Comparison of ENCODE assay signal across 8 mouse cellular contexts in genomic region chr10:7792751-7793385, GRCm38 (mm10). TPM values are rescaled to one million over a fixed set of nuclear protein-coding genes. Genes with fewer than 3 reads are reported as not detected.
DNase-seq lines count a peak whose midpoint lies in the region; ATAC-seq and TF ChIP-seq lines count a peak whose summit lies in the region.

TSS of gene Ginm1 (minus strand) at chr10:7792824.
TSS of gene Ppil4 (plus strand) at chr10:7792891.

- intact Hi-C loops in heart, postnatal 36 days (cut with DNase I) = loop anchor here (1.0 to 5.0 kb wide), 2 partner anchors 12 to 164 kb away; partner anchors contain the start of gene Tab2

- peak within 1 kb of the TSS; percentile 77 for H3K27ac ChIP-seq in forebrain, embryonic 15.5 days (replicated peaks)
- H3K27ac ChIP-seq in layer of hippocampus, adult 2 months = peak within 1 kb of the TSS; percentile 91
- peak within 1 kb of the TSS; percentile 67 for H3K27ac ChIP-seq in lung, embryonic 14.5 days (ENCODE audit: low read depth)
- H3K27ac ChIP-seq in olfactory bulb, adult 2 months (ENCODE audit: insufficient read depth, low read depth, low read length) = 0 out of 2 replicates have a peak within 1 kb of the TSS, but pooled peaks have one; percentile 16
- no peak within 1 kb of the TSS for H3K27ac ChIP-seq in thymus, adult 2 months (ENCODE audit: control insufficient read depth, insufficient read depth, low read length)

- peak; percentile 93 for DNase-seq in ES-CJ7 (ENCODE audit: low read depth, low spot score)
- peak; percentile 88 for DNase-seq in cerebellum, adult 11 months
- DNase-seq in heart, postnatal 36 days = peak; percentile 92 to 93
- peak; percentile 84 to 92 for DNase-seq in layer of hippocampus, adult 2 months (ENCODE audit: low spot score in 2 of 2)
- peak; percentile 98 for DNase-seq in lung, embryonic 14.5 days
- peak; percentile 86 for DNase-seq in thymus, adult 2 months

- H3K9me3 ChIP-seq in forebrain, embryonic 15.5 days = no peaks in the 10 kb centered on the region
- H3K9me3 ChIP-seq in lung, embryonic 14.5 days (ENCODE audit: low read depth, low read length) = no peaks in the 10 kb centered on the region

- no peaks in the 10 kb centered on the region for H3K27me3 ChIP-seq in forebrain, embryonic 15.5 days
- H3K27me3 ChIP-seq in lung, embryonic 14.5 days (ENCODE audit: insufficient read depth, low read length) = no peaks in the 10 kb centered on the region
- H3K27me3 ChIP-seq in thymus, adult 2 months (ENCODE audit: control insufficient read depth, insufficient read depth, low read length) = no peaks in the 10 kb centered on the region

- peaks cover 20% of the 10 kb centered on the region for H3K36me3 ChIP-seq in forebrain, embryonic 15.5 days
- H3K36me3 ChIP-seq in lung, embryonic 14.5 days (ENCODE audit: insufficient read depth) = peaks cover 27% of the 10 kb centered on the region
- H3K36me3 ChIP-seq in thymus, adult 2 months (ENCODE audit: control insufficient read depth, insufficient read depth, low read length) = peaks cover 16% of the 10 kb centered on the region

- H3K4me2 ChIP-seq in forebrain, embryonic 15.5 days (replicated peaks) = peak within 1 kb of the TSS; percentile 88
- H3K4me2 ChIP-seq in lung, embryonic 14.5 days = peak within 1 kb of the TSS; percentile 90

- peak within 1 kb of the TSS; percentile 98 for H3K4me3 ChIP-seq in forebrain, embryonic 15.5 days
- peak within 1 kb of the TSS; percentile 85 for H3K4me3 ChIP-seq in layer of hippocampus, adult 2 months
- H3K4me3 ChIP-seq in lung, embryonic 14.5 days (ENCODE audit: low read depth, low read length) = peak within 1 kb of the TSS; percentile 87
- H3K4me3 ChIP-seq in olfactory bulb, adult 2 months (ENCODE audit: insufficient read depth, low read depth, low read length) = peak within 1 kb of the TSS; percentile 70
- peak within 1 kb of the TSS; percentile 80 for H3K4me3 ChIP-seq in thymus, adult 2 months (ENCODE audit: control insufficient read depth, insufficient read depth, low read length)

- whole genome bisulfite sequencing in forebrain, embryonic 15.5 days = under 1% methylated on average over 52 of the region's 52 CpGs
- under 1% methylated on average over 52 of the region's 52 CpGs for WGBS in lung, embryonic 14.5 days
- WGBS in olfactory bulb, adult 2 months = under 1% methylated on average over 52 of the region's 52 CpGs
- under 1% methylated on average over 52 of the region's 52 CpGs for WGBS in thymus, adult 2 months

- peaks cover 32% of the 10 kb centered on the region for H3K4me1 ChIP-seq in forebrain, embryonic 15.5 days
- H3K4me1 ChIP-seq in lung, embryonic 14.5 days (ENCODE audit: insufficient read depth) = no peaks in the 10 kb centered on the region; the same call in 1 of the 2 replicates
- peaks cover 2% of the 10 kb centered on the region for H3K4me1 ChIP-seq in olfactory bulb, adult 2 months (ENCODE audit: control insufficient read depth, insufficient read depth, low read length)
- H3K4me1 ChIP-seq in thymus, adult 2 months (replicated peaks; ENCODE audit: control insufficient read depth, insufficient read depth, low read length) = peaks cover 3% of the 10 kb centered on the region

- TF ChIP-seq CTCF in layer of hippocampus, adult 2 months (conservative IDR thresholded peaks at IDR 0.05) = no peak
- no peak for TF ChIP-seq CTCF in lung, embryonic 14.5 days (IDR thresholded peaks at IDR 0.05; ENCODE audit: low read depth)
- no peak for TF ChIP-seq CTCF in olfactory bulb, adult 2 months (IDR thresholded peaks at IDR 0.05; ENCODE audit: insufficient read depth, low read depth, low read length)
- TF ChIP-seq CTCF in thymus, adult 2 months (IDR thresholded peaks at IDR 0.05; ENCODE audit: borderline replicate concordance, control insufficient read depth, extremely low read depth, insufficient read depth, low read length, poor library complexity) = peak; percentile 45; the same call in 1 of the 2 replicates

- peak; percentile 96 for ATAC-seq in forebrain, embryonic 15.5 days (replicated peaks)
- peak; percentile 93 for ATAC-seq in lung, embryonic 14.5 days (ENCODE audit: insufficient read depth)

- H3K9ac ChIP-seq in forebrain, embryonic 15.5 days (replicated peaks) = peak within 1 kb of the TSS; percentile 94
- peak within 1 kb of the TSS; percentile 94 for H3K9ac ChIP-seq in lung, embryonic 14.5 days

- TF ChIP-seq POLR2A in olfactory bulb, adult 2 months (IDR thresholded peaks at IDR 0.05; ENCODE audit: insufficient read depth, low read depth, low read length) = peak; percentile 98
- peak; percentile 76 for TF ChIP-seq POLR2A in thymus, adult 2 months (IDR thresholded peaks at IDR 0.05; ENCODE audit: control insufficient read depth, extremely low read depth, insufficient read depth, low read length, poor library complexity)

RNA-seq across cellular contexts. Expression of gene Ginm1, which starts in this region (rescaled TPM):
- 47.1 and 50.0 TPM in 2 replicates for polyA plus RNA-seq in forebrain, embryonic 15.5 days (2015; fragmentation: Nextera tagmentation; extraction: Ambion mirVana)
- total RNA-seq in heart, postnatal 36 days (2021) = 100 to 1,000 TPM; 111 to 119 TPM
- total RNA-seq in layer of hippocampus, adult 2 months (2021) = 10 to 100 TPM; 21.4 to 22.1 TPM
- polyA plus RNA-seq in lung, embryonic 14.5 days (2014; fragmentation: Nextera tagmentation; extraction: Ambion mirVana) = 75.8 and 77.7 TPM in 2 replicates
- not detected in 2 replicates for polyA plus RNA-seq in olfactory bulb, adult 2 months (2012; ENCODE audit: insufficient read depth, insufficient read length, low replicate concordance, missing spikeins)
- polyA plus RNA-seq in thymus, adult 2 months (2012; rRNA removed) = 20.2 and 23.7 TPM in 2 replicates

RNA-seq across cellular contexts. Expression of gene Ppil4, which starts in this region (rescaled TPM):
- polyA plus RNA-seq in forebrain, embryonic 15.5 days (2015; fragmentation: Nextera tagmentation; extraction: Ambion mirVana) = 53.4 and 58.2 TPM in 2 replicates
- total RNA-seq in heart, postnatal 36 days (2021) = 10 to 100 TPM; 14.9 to 15.7 TPM
- 10 to 100 TPM; 36.3 to 38.3 TPM for total RNA-seq in layer of hippocampus, adult 2 months (2021)
- 39.0 and 41.3 TPM in 2 replicates for polyA plus RNA-seq in lung, embryonic 14.5 days (2014; fragmentation: Nextera tagmentation; extraction: Ambion mirVana)
- polyA plus RNA-seq in olfactory bulb, adult 2 months (2012; ENCODE audit: insufficient read depth, insufficient read length, low replicate concordance, missing spikeins) = not detected in 2 replicates
- 11.4 and 13.4 TPM in 2 replicates for polyA plus RNA-seq in thymus, adult 2 months (2012; rRNA removed)

Comparison
In these comparisons a context has a peak if more than half of its experiments do, and no peak if none do; other contexts are left out.
1. RNA of gene Ginm1 (total RNA-seq): 111 to 119 TPM in heart, postnatal 36 days; 21.4 to 22.1 TPM in layer of hippocampus, adult 2 months; every median in the first group is over 4 times any median in the second.
2. RNA of gene Ginm1 (polyA plus RNA-seq): 75.8 to 77.7 TPM in lung, embryonic 14.5 days, 47.1 to 50.0 TPM in forebrain, embryonic 15.5 days and 20.2 to 23.7 TPM in thymus, adult 2 months; not detected in olfactory bulb, adult 2 months; every median in the first group is over 10 times any median in the second.
3. Peak in every context shown above with its lines, with median percentiles within 50 percentile points of each other: DNase-seq and H3K4me3 ChIP-seq.